Mouse (Mus musculus) left cerebral cortex, adult 2 months (tissue): Measurements from ENCODE around the gene Rnasel. TPM values are rescaled to one million over a fixed set of nuclear protein-coding genes. Genes with fewer than 3 reads are reported as not detected.

ENCODE experiments used
- DNase-seq, 2 experiments: peaks; one replicate each; pipeline ENCODE4 v3.0.0; 2021 to 2022; ENCODE audit warnings: low spot score in 2 of 2, mixed read lengths in 1 of 2; ENCODE audit errors: extremely low spot score in 1 of 2
- H3K27ac ChIP-seq: fragments of 200-600 bp; 2 replicates; pipeline ENCODE4 v1.8.1; 2022
- H3K4me3 ChIP-seq: fragments of 200-600 bp; 2 replicates; pipeline ENCODE4 v1.8.1; 2022
- CTCF ChIP-seq: fragments of 200-600 bp; IDR thresholded peaks from 2 replicates; pipeline ENCODE4 v1.8.1; 2022; ENCODE audit warnings: antibody characterized with exemption, mild to moderate bottlenecking, moderate library complexity
- intact Hi-C: fragments of 180-260 bp; cut with DNase I; formaldehyde crosslinking; loops from one replicate; pipeline ENCODE4 v1.15.1; 2025
- long read RNA-seq, 2 experiments: library from polyadenylated mRNA; stranded (forward); transcript quantifications; one replicate each; pipeline ENCODE4 v2.0.0; 2021; ENCODE audit warnings: borderline mapping rate in 2 of 2
- total RNA-seq, 2 experiments: library from RNA; stranded (reverse); gene quantifications; 2 replicates each; pipeline ENCODE4 v1.2.3; 2021

The Rnasel gene
- total RNA-seq, result 10 to 100 TPM; 10.9 to 12.5 TPM
- long read RNA-seq, experiment 1, partial matches to known transcripts, result 1 of 5 reads
- long read RNA-seq, experiment 1, other reads (novel, unspliced or antisense), result 4 of 5 reads
- long read RNA-seq, experiment 2, partial matches to known transcripts, result 0 of 1 reads
- long read RNA-seq, experiment 2, other reads (novel, unspliced or antisense), result 1 of 1 reads

DNA sequence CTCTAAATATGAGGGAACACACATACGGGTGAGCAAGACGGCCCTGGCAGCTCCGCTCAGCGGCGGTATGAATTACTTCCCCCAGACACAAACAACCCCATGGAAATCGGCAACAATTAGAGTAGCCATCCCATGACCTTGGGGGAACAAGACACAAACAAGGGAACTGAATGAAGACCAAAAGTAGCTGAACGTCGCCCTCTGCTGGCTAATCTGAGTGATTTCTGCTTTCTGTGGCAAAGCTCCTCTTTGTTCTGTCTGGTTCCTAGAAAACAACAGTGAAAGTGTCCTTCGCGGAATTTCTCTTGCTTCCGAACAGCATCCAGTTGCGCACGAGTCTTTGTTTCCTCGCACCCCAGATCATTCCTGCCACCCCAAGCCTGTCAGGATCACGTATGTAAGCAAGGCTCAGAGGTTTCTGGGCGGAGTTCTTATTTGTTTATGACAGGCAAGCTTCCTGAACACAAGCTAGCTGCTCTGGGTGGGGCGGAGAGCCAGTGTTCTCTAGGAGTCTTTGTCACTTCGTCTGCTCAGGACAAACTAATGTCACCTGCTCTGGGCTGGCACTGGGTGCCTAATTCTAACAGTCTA is at the start of gene Rnasel:
Gene Rnasel (plus strand): TSS at position 216 of the 591 bp plus-strand sequence.
- DNase-seq, result peak; percentile 58 to 60
- TF ChIP-seq CTCF, result peak; percentile 80
- intact Hi-C loops, result loop anchor here (2.0 to 5.0 kb wide), 3 partner anchors 57 to 263 kb away; partner anchors contain the start of gene Dhx9
- Histone ChIP-seq H3K27ac (0 out of 2 replicates have a peak within 1 kb of the TSS, but pooled peaks have one; percentile 60), H3K4me3 (peak within 1 kb of the TSS; percentile 39)

- H3K4me3 ChIP-seq, result no peak overlapping the region
Observed at GRCm38 (mm10) chr1:153700448-153701063, 48.7 kb upstream of the Rnasel start.

DNA sequence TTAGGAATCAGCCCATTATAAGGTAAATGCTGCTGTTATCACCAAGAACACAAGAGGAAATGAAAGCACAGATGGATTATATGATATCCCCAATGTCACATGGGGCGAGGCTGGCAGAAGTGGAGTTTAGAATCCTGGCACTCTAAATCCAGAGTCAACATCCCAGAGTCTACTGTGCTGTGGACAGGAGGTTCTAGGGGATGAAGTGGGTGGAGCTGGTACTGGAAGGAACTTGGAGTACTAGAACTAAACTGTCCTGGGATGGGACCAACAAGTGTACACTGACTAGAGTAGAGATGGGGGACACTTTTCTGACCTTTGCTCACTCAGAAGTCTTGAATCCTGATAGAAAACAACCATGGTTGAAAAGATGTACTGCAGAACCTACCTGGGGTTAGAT is 47.8 kb upstream of the Rnasel start:
- no peak for TF ChIP-seq CTCF
- intact Hi-C loops, result no loop called here

More at GRCm38 (mm10) chr1:153700448-153701063, 48.7 kb upstream of the Rnasel start:
- intact Hi-C loops, result no loop called here
- DNase-seq, result no peak
- H3K27ac ChIP-seq, result no peak overlapping the region
- no peak for TF ChIP-seq CTCF

DNA sequence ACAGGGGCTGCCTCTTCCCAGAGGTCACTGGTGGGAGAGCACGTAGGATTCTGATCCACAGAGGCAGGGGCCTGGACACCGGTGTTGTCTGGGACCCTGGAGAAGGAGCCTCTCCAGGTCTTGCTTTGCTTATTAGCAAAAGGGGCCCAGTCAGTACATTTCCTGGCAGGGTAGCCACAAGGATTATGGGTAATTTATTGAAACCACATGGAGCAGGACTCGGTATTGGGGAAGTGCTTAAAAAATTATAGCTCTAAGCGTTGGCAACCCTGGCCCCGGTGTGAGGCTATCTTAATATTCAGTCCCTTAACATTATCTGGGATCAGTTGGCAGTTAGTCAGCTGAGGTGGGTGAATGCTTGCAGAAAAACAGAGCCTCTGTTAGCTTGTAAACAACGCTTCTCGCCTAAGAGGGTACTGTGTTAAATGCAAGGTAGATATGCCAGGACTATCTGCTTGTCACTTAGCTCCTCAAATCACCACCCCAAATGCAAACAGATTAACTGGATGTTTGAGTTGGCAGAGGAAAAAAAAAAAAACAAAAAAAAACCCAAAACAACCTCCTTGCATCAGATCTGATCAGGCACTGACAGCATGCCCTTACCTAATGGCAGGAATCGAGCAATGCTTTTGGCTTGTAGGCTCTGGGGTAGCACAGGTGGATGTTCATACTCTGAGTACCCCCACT is 46.9 kb upstream of the Rnasel start:
- intact Hi-C loops, result no loop called here
- no peak for DNase-seq
- H3K4me3 ChIP-seq, result no peak overlapping the region
- no peak overlapping the region for H3K27ac ChIP-seq
- no peak for TF ChIP-seq CTCF

More for the DNA sequence above, 47.8 kb upstream of the Rnasel start:
- no peak for DNase-seq
- no peak overlapping the region for H3K4me3 ChIP-seq
- no peak overlapping the region for H3K27ac ChIP-seq

GRCm38 (mm10) chr1:153702853-153703410 is 46.3 kb upstream of the Rnasel start:
- no peak for DNase-seq
- Histone ChIP-seq H3K27ac (no peak overlapping the region), H3K4me3 (no peak overlapping the region)
- intact Hi-C loops, result no loop called here
- TF ChIP-seq CTCF, result no peak

GRCm38 (mm10) chr1:153703445-153703991 is 45.7 kb upstream of the Rnasel start:
- intact Hi-C loops, result no loop called here
- no peak overlapping the region for H3K4me3 ChIP-seq
- no peak for DNase-seq
- no peak overlapping the region for H3K27ac ChIP-seq
- no peak for TF ChIP-seq CTCF

DNA sequence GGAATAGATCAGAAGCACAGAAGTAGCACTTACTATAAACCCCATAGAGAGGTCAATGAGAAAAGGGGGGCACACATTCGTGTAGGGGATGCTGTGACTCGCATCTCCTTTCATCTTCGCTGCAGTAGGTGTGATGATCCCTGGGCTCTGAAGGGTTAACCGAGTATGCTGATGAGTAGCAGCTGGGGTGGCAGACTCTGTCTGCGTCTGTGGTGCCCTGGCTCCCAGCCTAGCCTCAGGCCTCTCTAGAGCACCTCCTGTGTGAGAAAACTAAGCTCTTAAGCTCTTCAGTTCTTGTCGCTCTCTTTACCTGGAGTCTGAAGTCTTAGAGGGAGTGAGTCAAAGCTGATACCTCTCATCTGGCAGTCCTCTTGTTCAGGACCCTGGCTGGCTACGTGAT is 45.1 kb upstream of the Rnasel start:
- Histone ChIP-seq H3K27ac (no peak overlapping the region), H3K4me3 (no peak overlapping the region)
- no peak for TF ChIP-seq CTCF
- intact Hi-C loops, result no loop called here
- no peak for DNase-seq

GRCm38 (mm10) chr1:153704996-153705395 is 44.2 kb upstream of the Rnasel start:
- no peak for TF ChIP-seq CTCF
- no peak overlapping the region for H3K27ac ChIP-seq
- no peak overlapping the region for H3K4me3 ChIP-seq
- intact Hi-C loops, result no loop called here
- no peak for DNase-seq

GRCm38 (mm10) chr1:153708626-153709025 is 40.6 kb upstream of the Rnasel start:
- H3K4me3 ChIP-seq, result no peak overlapping the region
- intact Hi-C loops, result no loop called here
- TF ChIP-seq CTCF, result no peak
- no peak for DNase-seq
- no peak overlapping the region for H3K27ac ChIP-seq

DNA sequence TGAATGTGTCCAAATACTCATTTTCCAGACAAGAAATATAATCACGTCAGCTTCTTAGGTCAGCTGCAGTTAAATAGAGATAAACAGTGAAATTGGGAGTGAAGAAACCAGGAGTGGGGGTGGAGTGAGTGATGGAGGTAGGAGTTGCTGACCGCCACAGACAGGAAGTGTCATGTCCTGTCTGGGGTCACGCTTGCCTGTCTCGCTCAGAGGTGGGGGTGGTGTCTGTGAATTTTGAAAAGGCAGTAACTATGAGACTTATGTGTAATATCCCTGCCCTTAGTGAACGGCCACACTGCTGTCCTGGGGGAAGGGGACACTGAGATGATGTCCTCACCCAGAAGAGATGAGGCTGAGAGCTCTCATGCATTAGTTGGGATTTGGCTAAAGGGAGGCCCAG is 39.8 kb upstream of the Rnasel start:
- no peak overlapping the region for H3K4me3 ChIP-seq
- no peak overlapping the region for H3K27ac ChIP-seq
- intact Hi-C loops, result no loop called here
- TF ChIP-seq CTCF, result no peak
- no peak for DNase-seq

GRCm38 (mm10) chr1:153711544-153712262 is 37.5 kb upstream of the Rnasel start:
- H3K27ac ChIP-seq, result peak overlapping the region; percentile 10; the same call in 1 of the 2 replicates
- no peak for DNase-seq
- intact Hi-C loops, result no loop called here
- TF ChIP-seq CTCF, result no peak
- no peak overlapping the region for H3K4me3 ChIP-seq
